Mouse (Mus musculus) B cell, adult 2 months (primary cell): Measurements from ENCODE around the gene Ppp2r2c.

Experiments used
- DNase-seq, 2 experiments: peaks; one replicate each; pipeline ENCODE4 v3.0.0; 2022

Ppp2r2c gene

DNA sequence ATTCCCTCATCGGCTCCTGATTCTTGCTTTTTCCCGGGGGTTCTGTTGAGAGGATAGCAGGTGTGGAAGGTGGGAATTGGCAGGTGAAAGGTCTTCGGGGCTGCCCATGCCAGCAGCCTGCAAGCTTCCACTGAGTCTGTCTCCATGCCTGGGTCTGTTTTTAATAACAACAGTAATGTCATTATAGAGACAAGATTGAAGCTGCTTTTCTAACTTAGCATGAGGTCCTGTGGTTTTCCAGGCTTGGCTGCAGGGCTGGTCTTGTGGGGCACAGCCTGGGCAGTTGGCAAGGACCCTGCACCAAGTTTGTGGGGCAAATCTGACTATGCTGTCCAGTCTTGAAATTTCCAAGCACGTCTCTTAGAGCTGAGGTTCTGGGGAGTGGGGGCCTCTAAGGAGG, 7.6 kb downstream of the Ppp2r2c start:
- no peak for DNase-seq

DNA sequence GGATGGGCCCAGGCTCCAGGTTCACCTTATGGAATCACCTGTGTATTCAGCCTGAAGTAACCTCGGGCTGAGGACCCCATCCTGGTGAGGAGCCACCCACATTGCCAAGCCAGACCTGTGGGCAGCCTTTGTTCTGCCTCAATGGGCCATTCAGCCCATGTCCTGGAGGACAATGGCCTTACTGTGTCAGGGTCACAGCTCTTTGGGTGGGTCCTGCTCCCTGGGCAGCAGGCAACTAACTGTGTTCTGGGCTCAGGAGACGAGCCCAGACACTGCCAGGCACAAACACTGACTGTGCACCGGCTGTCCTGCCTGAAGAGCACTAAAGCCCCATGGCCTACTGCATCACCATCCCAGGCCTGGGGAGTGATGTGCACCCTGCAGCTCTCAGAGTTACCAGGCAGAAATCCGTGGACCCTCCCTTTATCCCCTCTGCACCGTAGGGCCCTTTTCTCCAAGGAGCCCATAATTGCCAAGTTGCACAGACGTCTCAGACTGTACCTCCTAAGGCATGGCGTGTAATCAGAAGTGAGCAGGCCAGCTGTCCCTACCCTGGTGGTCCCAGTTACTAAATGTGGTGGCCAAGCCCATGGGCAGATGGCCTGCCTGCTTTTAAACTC, 8.6 kb downstream of the Ppp2r2c start:
- DNase-seq = no peak

DNA sequence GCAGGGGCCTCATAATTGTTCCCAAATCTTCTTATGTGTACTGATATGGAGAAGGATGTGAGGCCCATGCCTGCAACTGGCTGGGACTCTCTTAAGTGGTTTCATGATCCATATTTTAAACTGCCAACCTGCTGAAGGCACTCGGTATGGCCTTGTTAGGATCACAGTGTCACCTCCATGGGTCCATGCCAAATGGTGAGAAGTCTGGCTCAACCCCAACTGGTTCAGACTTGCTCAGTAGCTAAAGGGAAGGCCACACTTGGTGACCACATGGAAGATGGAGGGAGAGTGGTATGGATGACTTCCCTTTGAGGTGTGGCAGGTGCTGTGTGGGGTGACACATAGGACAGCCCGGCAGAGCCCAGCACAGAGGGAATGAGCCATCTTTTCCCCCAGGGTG, 9.3 kb downstream of the Ppp2r2c start:
- DNase-seq = no peak

DNA sequence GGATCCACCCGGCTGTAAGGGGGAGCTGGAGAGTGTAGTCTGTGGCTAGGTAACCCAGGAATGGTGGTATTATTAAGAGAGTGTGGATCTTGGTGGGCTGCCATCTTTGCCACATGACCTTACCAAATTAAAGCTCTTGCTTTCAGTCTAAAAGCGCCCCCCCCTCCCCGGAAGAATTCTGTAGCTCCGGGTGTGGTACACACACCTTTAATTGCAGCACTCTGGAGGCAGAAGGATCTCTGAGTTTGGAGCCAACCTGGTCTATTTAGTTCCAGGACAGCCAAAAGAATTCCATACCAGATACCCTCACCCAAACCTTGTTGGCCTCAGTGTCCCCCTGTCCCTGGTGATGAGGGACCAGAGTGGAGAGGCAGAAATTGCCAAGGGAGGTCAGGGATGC, 10.5 kb downstream of the Ppp2r2c start:
- no peak for DNase-seq

DNA sequence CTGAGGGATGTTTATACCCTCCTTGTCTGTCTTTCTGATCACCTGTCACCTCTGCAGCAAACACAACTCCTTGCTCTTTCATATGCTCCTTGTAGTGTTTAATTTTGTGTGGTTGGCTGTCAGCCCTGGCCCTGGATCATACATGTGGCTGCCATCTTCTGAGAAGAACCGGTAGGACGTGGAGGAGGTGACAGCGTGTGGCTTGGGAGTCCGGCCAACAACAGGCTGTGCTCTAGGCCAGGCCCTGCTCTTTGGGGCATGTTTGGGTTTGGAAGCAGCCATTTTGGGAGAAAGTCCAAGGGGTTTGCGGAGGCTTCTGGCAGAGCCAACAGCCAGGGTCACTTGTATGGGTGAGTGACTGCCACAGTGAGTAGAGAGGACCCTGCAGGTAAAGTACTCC, 12.3 kb downstream of the Ppp2r2c start:
- no peak for DNase-seq

DNA sequence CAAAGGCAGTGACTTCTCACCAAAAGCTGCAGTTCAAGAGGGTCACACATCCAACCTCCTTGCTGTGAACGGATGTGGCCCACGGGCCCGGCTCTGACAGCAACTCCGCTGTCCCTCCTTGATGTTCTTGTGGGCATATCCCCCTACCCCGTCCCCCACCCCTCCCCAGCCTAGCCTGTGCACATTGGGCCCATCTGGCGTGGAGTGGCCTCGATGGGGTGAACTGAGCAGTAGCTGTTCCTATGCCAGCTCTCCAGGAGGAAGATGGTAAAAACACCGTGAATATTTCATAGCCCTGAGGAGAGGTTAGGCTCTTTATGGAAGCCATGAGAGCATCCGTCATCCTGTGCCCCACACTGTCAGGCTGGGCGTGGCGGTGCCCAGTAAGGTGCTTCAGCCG, 15.2 kb downstream of the Ppp2r2c start:
- DNase-seq = no peak

DNA sequence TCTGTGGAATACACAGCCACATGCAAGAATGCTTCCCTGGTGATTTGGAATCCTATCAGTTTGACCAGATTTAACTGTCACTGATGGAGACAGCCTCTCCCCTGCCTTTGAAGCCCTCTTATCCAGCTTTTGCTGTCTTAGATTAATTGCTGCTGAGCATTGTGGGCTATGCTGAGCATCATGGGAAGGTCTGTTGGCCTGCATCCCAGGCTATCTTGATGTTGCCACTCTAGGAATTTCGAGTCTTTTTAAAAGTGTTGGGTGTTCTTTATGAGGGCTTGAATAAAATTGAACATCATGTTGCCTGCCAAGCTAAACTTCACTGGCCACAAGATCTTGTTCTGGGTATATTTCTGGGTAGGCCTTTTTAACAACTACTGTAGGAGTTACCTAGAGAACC, 16.8 kb downstream of the Ppp2r2c start:
- DNase-seq = no peak

DNA sequence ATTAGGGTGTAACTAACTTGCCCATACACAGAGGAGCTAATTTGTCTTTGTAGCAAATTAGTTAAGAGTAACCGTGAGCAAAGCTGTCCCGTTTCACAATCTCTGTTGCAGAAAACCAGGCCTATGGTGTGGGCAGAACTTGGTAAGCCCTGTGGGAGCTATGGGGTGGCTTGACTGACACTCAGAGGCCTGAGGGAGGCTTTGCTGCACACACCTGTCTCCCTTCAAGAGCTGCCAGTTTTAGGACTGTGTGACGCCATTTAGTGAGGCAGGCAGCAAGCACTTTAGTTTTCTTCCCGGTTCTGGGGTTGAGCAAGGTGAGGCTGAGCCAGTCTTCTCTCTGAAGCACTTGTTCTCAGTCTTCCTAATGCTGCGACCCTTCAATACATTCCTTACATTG, 17.3 kb downstream of the Ppp2r2c start:
- DNase-seq = no peak

DNA sequence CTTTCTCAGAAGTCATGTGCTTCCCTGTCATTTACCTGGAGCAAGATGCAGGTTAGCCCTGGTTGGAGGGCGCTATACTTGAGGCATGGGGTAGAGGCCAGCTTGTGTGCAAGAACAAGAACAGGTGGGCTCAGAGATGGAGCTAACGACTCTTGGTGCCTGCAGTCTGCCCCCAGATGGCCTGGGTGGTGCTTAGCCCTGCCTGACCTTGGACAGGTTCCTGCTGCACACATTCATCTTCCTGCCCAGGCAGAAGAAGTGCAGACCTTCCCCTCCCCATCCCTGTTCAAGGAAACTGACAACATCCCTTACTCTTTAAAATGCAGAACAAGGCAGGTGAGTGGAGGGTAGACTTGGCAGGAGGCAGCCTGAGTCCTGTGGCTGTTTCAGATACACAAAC, 18.0 kb downstream of the Ppp2r2c start:
- no peak for DNase-seq

DNA sequence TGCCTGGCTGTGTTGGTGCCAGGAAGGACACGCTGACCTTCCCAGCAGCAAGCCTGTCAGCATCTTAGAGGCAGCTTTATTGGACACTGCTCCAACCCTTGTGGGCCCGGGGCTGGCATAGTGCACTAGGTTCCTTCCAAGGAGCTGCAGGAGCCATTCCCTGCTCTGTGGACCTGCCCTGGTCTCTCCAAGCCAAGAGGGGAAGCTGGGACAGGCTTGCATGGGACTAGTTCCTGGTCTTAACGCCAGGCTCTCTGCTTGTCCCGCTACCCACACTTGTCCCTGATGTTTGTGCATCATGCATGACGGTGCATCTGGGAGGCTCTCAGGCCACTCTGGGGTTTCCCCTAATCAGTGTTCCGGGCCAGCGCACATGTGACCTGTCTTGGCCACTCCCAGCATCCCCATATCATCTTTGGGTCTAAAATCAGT, 18.6 kb downstream of the Ppp2r2c start:
- no peak for DNase-seq

DNA sequence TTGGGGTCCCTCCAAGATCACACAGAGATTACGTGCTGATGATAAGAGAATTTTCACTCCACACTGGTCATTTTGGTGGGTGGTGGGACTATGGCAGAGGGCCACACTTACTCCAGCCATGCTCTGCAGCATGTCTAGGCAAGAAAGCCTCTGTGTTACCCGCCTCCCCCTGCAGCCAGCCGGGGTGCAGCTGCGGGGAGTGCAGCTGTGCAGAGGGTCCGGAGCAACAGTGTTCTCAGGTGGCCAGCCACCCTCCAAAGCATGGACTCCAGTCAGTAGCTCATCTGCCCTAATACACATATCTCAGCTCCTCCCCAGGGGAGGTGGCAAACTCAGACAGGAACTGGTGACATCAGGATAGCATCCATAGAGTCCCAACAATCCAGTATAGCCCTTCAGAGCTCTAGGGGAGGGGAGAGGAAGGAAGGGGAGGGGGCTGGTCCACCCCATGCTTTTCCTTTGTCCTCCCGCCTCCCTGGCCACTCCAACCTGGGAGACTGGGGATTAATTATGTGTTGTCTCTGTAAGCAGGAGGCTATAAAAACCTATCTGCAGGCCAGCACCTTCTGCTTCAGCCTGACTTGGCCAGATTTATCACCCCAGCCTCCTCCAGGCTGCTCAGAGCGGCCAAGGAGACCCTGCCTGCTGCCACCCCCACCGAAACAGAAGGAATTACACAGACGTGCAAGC, 19.1 kb downstream of the Ppp2r2c start:
- DNase-seq = no peak

DNA sequence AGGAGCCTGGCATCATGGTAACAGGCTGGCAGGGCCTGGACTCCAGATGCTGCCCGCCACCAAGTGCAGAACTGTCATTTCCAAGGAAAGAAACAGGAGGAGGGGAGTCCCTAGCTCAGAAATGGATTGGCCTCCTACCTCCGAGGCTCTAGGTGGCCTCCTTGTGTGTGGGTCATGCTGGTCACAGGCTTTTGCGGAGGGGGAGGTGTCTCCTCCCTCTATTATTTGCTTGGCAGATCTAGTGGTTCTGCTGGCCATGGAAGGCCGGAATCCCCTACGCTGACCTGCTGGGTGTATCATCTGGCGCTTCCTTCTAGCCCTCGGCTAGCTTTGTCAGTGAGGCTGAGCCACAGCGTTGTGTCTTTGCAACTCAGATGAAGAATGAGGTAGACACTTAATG, 20.2 kb downstream of the Ppp2r2c start:
- DNase-seq = no peak

DNA sequence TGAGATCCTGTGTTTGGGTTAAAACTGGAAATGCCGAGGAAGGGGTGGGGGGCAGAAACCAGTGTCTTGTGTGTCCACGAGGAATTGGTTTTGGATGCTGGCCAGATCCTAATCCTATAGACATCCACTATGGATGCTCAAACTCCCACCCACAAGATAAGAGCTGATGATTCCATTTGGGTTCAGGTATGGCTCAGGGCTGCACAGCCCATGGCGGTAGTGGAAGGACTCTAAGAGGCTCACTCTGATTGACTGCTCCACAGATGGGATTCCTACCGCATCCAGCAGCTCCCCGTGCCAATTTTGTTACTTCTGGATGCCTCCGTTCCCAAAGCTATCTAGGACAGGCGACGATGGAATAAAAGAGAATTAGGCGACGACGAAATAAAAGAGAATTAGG, 20.6 kb downstream of the Ppp2r2c start:
- DNase-seq = no peak

DNA sequence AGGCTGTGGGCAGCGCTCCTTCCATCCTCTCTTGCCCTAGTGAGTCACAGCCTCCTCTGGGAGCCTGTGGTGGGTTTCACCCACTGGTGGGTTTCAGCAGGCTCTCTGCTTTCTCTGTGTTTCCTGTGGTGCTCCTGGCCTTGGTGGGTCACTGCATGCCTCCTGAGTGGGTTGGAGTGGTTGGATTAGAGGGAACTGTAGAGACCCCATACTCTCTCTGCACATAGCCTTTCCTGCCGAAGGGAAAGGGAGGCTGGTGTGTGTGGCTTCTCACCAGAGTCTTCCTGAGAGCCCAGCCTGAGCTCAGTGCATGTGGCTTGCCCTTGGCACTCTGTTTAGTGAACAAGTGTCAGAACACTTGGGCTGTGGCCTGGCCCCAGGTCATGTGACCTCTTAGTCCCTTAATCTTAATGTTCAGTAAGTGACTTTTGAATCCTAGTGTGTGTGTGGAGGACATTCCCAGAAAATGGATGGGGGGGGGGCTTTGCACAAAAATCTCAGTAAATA, 21.1 kb downstream of the Ppp2r2c start:
- no peak for DNase-seq

DNA sequence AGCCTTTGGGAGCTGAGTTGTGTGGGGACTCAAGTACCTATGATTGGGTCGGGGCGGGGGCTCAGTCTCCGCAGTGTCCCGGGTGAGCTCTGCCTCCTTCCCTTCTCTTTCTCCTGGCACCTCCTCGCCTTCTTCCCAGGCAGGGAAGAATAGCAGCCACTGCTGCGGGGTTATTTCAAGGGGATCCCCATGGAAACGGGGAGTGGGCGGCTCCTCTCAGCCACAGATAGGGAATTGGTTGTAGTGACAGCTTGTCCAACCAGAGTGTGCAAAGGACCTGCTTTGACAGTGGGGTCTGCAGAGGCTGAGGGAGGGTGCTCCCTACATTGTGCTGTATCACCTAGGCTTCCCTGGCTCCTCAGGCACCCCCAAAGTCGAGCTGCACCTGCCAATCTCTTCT, 22.5 kb downstream of the Ppp2r2c start:
- DNase-seq = no peak

DNA sequence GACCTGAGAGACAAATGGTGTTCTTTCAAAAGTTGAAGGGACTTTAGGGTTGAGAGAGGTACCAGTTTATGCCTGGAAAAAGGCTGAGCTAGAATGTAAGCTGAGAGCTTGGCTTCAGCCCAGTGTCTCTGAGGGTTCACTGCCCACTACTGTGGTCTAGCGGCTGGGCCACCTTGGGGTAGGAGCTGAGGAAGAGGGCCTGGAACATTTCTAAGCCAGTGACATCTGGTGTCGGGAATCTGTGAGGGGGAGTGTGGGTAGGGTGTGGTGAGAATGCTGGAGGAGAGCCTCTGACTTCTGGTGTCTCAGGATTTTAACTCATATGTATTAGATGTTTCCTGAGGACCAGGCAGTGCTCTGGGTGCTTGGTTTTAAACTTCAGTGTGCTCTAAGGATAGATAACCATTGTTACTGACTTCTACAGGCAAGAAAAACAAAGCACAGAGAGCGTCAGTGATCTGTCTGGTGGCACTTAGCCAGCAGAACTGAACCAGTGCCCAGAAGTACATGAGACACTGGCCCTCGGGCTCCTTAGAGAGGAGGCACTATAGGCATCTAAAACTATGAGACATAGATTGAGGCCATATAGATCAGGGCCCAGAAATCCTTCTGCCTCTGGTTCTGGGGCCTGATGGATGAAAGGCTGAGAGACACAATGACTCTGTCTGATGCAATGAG, 23.6 kb downstream of the Ppp2r2c start:
- no peak for DNase-seq

DNA sequence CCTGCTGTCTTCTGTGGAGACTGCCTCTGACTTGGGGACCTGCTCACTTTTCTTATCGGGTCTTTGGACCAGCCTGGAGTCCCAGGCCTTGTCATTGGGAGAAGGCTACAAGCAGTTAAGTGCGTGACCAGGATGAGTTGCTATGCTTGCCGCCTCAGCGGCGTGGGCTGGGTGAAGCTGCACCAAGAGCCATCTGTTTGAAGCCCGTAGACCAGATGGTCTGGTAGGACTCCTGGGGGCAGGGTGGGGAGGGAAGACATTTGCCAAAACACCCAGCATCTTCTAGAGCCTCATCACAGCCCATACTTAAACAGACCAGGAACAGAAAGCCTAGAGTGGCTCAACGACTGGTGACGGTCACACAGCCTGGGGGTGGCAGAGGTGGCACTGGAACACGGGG, 24.9 kb downstream of the Ppp2r2c start:
- DNase-seq = no peak

DNA sequence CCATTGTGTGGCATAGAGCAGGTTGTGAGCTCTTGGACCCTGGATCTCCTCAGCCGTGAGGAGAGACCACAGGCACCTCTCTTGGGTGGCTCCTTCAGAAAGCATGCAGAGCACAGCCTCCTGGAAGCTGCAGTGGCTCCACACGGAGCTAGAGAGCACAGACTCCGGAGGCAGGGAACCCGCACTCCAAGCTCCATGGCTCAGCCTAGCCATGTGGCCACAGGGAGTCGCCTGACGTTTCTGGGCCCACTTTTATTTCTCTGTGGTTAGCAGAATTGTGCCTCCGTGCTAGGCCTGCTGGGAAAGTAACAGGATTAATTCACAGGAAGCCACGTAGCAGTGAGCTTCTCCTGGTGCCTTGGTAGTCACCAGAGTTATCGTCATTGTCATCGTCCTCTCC, 25.8 kb downstream of the Ppp2r2c start:
- DNase-seq = no peak

DNA sequence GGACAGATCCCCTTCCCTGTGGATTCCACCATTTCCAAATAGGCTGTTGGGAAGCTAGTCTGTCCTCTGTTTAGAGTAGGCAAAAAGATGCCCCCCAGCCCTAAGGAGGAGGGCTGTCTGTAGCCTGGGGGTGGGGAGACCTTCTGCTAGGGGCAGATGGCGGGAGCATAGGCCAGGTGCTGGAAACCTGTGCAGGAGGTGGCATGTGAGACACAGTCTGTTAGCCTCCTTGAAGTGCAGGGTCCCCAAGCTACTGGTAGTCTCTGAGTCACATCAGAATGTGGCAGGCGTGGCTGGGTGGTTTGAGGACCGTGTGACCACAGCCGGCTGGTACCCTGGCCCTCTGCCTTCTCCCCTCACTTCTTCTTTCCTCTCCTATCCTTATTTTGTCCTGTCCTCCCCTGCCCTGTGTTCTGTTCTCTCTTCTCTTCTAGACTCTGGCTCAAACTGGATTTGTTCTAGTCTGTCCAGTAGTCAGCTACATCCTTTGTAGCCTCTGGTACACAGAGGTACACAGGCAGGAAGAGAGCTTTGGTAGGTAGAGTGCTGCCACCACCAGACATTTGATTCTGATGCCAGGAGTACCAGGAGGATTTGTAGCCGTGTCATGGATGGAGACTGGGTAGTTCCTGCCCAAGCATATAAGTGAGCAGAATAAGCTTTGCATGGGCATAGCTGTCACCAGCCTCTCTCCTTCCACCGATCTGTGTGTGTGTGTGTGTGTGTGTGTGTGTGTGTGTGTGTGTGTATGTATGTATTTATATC, 26.5 kb downstream of the Ppp2r2c start:
- no peak for DNase-seq

DNA sequence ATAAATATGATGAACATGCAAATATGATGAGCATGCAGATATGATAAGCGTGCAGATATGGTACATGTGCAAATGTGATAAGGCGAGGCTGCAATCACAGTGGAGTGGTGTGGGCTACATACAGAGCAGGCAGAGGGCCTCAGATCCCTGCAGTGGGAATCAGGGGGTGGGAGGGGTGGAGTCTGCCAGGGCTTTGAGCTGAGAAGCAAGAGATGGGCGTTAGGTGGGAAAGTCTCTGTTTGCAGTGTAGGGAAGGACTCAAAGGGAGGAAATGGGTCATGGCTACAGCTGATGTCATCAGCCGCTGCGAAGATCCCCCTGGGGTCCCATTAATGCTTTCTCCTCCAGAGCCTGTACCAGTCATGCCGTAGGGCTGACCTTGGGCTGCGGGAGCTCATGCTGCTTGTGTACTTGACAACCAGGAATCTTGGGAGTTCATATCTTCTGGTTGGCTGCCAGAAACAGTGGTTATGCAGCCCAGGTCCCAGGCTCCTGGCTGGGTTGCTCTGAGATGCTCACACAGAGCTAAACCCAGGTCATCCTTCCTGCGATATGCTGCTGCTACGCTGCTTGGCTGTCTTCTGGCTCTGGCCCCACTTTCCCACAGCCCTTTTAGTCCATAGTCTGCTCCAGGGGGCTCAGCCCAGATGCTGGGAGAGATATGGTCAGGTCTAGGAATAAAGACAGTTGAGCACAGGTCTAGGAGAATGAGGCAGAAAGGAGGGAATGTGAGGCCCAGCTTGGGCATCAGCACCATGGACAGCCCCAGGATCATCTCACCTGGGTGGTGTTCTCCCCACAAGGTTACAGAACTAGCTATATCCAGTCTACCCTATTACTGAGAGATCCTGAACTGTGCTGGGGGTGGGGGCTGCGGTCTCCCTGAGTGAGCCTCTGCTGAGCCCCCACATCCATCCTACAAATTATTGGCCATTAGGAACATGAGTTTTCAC, 27.6 kb downstream of the Ppp2r2c start:
- DNase-seq = no peak

DNA sequence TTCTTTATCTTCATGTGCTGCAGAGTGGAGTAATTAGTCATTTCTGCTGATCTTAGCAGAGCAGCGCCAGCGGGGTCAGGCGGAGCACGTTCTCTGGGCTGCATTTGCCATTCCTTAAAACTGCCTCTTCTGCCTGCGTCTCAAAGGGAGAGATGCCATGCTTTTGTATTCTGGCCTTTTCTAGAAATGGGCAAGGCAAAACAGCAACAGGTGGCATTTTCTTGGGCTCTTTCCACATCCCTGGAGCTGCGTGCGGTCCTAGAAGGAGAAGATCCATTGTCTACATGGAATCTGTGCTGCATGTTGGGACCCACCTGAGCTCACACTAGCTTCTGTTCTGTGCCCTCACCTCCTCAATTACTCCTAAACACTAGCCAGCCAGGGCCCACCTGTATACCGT, 29.7 kb downstream of the Ppp2r2c start:
- no peak for DNase-seq

DNA sequence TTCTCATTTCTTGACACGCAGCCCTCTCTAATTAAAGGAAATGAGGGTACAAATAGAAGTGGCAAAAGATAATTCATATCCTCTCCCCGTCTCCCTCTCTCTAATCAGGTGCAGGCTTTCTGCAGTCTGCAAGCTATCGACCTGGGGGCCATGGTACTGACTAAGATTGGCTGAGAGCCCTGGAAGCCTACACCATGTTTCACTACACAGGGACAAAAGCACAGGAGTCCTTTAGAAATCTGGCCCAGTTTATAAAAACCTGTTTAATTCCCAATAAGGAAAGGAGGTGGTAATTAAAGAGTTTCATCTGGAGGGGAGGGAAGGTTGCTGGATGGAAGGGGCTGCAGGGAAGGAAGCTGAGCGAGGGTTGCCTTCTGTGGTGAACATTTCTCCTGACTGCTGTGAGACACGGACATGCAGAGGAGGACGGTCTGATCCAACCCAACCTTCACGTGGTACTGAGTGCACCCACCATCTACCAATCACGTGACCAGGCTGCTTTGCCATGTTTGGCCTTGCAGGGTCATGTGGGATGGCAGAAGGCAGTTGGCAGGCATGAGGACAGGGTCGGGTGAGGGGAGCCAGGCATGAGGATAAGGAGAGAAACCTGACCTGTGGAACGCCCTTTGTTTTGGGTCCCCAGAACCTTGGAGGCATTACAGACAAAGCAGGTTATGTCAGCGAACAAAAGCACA, 30.2 kb downstream of the Ppp2r2c start:
- DNase-seq = no peak
